Comparison of ENCODE assay signal across 9 mouse cellular contexts in genomic region chr10:24409976-24410375, GRCm38 (mm10).
DNase-seq lines count a peak whose midpoint lies in the region; ATAC-seq and TF ChIP-seq lines count a peak whose summit lies in the region.
"Had no signal": no experiment of that assay in that cellular context is flagged by ENCODE, and none has a peak within 500 bp of the region (broad histone marks: within the 10 kb centered on the region; RNA-seq: fewer than 3 reads in every experiment).

No protein-coding gene starts in this region.

- no peak overlapping the region for H3K9ac ChIP-seq in embryonic facial prominence, embryonic 11.5 days (replicated peaks; ENCODE audit: low read length)
- H3K9ac ChIP-seq: stomach, embryonic 15.5 days had no signal

- WGBS in embryonic facial prominence, embryonic 11.5 days = 43% methylated on average over 1 of the region's 1 CpGs

- intact Hi-C loops in left cerebral cortex, adult 2 months (cut with DNase I) = loop anchor here (2.0 kb wide), 1 partner anchor 213 kb away; no protein-coding TSS in a partner anchor

- peak; percentile 46 for TF ChIP-seq CTCF in left cerebral cortex, adult 2 months (IDR thresholded peaks at IDR 0.05)

- H3K4me3 ChIP-seq in left cerebral cortex, adult 2 months = no peak overlapping the region
- no peak overlapping the region for H3K4me3 ChIP-seq in embryonic facial prominence, embryonic 11.5 days (ENCODE audit: low read depth, low read length)
- H3K4me3 ChIP-seq: stomach, embryonic 15.5 days had no signal

- no peak overlapping the region for H3K4me2 ChIP-seq in embryonic facial prominence, embryonic 11.5 days (ENCODE audit: low read depth, low read length)
- H3K4me2 ChIP-seq: stomach, embryonic 15.5 days had no signal

- H3K36me3 ChIP-seq in embryonic facial prominence, embryonic 11.5 days (replicated peaks; ENCODE audit: control insufficient read depth, insufficient read depth, low read depth, low read length) = no peaks in the 10 kb centered on the region
- H3K36me3 ChIP-seq: stomach, embryonic 15.5 days had no signal

- H3K27me3 ChIP-seq in embryonic facial prominence, embryonic 11.5 days (ENCODE audit: control insufficient read depth, insufficient read depth, low read length) = no peaks in the 10 kb centered on the region
- H3K27me3 ChIP-seq: stomach, embryonic 15.5 days had no signal

- DNase-seq in CD4-positive, CD25-positive, alpha-beta regulatory T cell, adult 2 months (ENCODE audit: low read depth, low spot score) = peak; percentile 49
- no peak for DNase-seq in left cerebral cortex, adult 2 months (ENCODE audit: extremely low spot score in 1 of 2, low spot score in 2 of 2)
- no peak for DNase-seq in left cerebral cortex, adult 18-20 months (ENCODE audit: low spot score in 2 of 2)
- peak; percentile 61 for DNase-seq in embryonic facial prominence, embryonic 11.5 days (ENCODE audit: low spot score)
- peak; percentile 4 for DNase-seq in naive thymus-derived CD4-positive, alpha-beta T cell, adult 2 months (ENCODE audit: low read depth)
- DNase-seq in spleen, adult 12 weeks (ENCODE audit: low spot score) = no peak
- DNase-seq in layer of hippocampus, adult 9-11 months = no peak

- H3K4me1 ChIP-seq in embryonic facial prominence, embryonic 11.5 days (ENCODE audit: control insufficient read depth, insufficient read depth, low read length) = no peaks in the 10 kb centered on the region
- H3K4me1 ChIP-seq: stomach, embryonic 15.5 days had no signal

- no peak overlapping the region for H3K27ac ChIP-seq in left cerebral cortex, adult 2 months
- no peak overlapping the region for H3K27ac ChIP-seq in embryonic facial prominence, embryonic 11.5 days (replicated peaks; ENCODE audit: low read depth, low read length)
- H3K27ac ChIP-seq: stomach, embryonic 15.5 days had no signal

- ATAC-seq in CD4-positive, CD25-positive, alpha-beta regulatory T cell, adult 4 months = no peak
- ATAC-seq in embryonic facial prominence, embryonic 11.5 days (replicated peaks; ENCODE audit: insufficient number of reproducible peaks, low FRiP score, low TSS enrichment, low read depth) = no peak

- no peaks in the 10 kb centered on the region for H3K9me3 ChIP-seq in embryonic facial prominence, embryonic 11.5 days (replicated peaks; ENCODE audit: control insufficient read depth, low read length)
- H3K9me3 ChIP-seq: stomach, embryonic 15.5 days had no signal

Comparison
In these comparisons a context has a peak if more than half of its experiments do, and no peak if none do; other contexts are left out.
1. DNase-seq: peak in CD4-positive, CD25-positive, alpha-beta regulatory T cell, adult 2 months (single experiment), embryonic facial prominence, embryonic 11.5 days (single experiment) and naive thymus-derived CD4-positive, alpha-beta T cell, adult 2 months (single experiment); none in left cerebral cortex, adult 2 months (0 of 2), left cerebral cortex, adult 18-20 months (0 of 2), spleen, adult 12 weeks (single experiment) and layer of hippocampus, adult 9-11 months (single experiment).